Mouse (Mus musculus): ENCODE measurements at regions not wholly inside any gene's neighbourhood (a gene's known extent, or its start where the extent isn't known, plus 50 kb on each side); places are given as distances from the start of the nearest gene placed in this dataset.

DNA sequence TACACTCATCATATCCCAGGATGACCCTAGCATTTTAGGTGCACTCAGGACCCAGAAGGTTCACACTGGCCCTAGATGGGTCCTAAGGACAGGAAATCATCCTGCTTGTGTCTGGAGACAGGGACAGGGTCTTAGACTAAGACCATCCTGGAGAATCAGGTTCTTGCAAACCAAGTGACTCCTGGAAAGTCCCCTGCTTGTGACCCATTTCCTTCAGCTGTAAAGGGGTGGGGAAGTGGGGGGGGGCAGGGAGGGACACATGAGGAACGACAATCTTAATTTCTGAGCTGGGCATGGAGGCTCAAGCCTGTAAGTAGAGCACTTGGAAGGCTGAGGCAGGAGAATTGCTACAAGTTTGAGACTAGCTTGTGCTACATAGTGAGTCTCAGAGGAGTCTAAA lies 88.2 kb upstream of the Haao start:
- no peak for TF ChIP-seq CTCF (IDR thresholded peaks at IDR 0.05; ENCODE audit: low read depth, low read length)
- no peak for TF ChIP-seq POLR2A (IDR thresholded peaks at IDR 0.05; ENCODE audit: borderline replicate concordance, low read depth, low read length)
